Mouse (Mus musculus): ENCODE results near the gene Olfr450.

Olfr450 gene

DNA sequence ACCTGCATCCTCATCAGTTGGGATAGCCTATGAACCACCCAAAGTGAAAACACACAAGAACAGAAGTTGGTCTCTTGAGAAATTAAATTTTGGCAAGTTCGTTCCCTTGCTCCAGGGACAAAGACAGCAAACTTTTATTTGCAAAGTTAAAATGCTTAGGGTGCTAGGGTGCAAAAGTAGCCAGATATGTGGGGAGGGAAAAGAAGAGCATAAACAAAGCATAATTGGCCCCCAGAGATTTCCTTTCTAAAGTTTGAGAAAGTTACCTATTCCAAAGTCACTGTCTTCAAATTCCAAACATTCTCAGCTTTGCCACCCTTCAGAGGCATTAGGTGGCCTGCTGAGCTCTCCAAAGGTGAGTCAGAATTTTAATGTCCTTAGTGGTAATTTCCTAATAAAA is at the start of gene Olfr450:
Gene Olfr450, plus strand, starts transcription at position 301 of the 400 bp plus-strand sequence.
- DNase-seq (ENCODE audit: low spot score in 2 of 2), result no peak

DNA sequence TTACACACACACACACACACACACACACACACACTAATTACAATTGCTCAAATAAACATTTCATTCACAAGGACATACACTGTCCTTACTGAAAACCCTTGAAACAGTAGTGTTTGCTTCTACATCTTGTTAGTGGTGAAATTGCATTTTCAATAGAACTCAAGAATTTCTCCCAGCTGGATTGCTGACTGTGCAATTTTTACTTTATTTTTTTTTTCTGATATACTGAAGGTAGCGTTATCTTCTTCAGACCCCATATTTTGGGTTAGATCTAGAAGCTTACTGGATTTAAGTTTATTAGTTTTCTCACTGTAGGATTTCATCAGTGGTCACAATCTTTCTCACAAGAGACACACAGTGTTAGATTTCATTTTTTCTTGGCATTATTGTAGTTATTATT is 34.7 kb upstream of the Olfr450 start:
- no peak for DNase-seq (ENCODE audit: low spot score in 2 of 2)

DNA sequence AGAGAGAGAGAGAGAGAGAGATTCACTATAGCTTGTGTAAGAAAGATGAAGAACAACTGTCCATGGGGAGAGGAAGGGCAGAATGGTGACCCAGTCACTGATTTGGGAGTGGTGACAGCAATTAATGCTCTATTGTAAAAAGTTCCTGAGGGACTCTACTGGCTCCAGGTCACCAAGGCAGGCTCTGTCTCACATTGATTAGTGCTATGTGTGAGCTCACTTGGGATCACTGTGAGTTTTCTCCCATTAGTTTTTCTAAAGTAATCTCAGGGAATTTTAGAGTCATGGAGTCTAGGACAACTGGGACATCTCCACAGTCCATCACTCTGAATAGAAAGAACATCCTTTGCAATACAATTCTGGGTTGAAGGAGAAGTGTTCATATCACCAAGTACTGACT is 26.9 kb upstream of the Olfr450 start, which contains the start of gene Olfr452:
Gene Olfr452, plus strand, starts transcription at position 301 of the 400 bp plus-strand sequence.
- no peak for DNase-seq (ENCODE audit: low spot score in 2 of 2)

DNA sequence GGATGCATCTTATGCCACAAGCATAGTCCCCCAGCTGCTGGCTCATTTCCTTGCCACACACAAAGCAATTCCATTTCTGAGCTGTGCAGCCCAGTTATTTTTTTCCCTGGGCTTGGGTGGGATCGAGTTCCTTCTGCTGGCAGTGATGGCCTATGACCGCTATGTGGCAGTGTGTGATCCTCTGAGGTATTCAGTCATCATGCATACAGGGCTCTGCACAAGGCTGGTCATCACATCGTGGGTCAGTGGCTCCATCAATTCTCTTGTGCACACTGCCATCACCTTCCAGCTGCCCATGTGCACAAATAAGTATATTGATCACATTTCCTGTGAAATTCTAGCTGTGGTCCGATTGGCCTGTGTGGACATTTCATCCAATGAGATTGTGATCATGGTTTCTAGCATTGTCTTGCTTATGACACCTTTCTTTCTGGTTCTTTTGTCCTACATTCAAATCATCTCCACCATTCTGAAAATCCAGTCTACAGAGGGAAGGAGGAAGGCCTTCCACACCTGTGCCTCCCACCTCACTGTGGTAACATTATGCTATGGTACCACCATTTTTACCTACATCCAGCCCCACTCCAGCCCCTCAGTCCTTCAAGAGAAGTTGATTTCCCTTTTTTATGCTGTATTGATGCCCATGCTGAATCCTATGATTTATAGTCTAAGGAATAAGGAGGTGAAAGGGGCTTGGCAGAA is 21.3 kb upstream of the Olfr450 start:
- no peak for DNase-seq (ENCODE audit: low spot score in 2 of 2)

DNA sequence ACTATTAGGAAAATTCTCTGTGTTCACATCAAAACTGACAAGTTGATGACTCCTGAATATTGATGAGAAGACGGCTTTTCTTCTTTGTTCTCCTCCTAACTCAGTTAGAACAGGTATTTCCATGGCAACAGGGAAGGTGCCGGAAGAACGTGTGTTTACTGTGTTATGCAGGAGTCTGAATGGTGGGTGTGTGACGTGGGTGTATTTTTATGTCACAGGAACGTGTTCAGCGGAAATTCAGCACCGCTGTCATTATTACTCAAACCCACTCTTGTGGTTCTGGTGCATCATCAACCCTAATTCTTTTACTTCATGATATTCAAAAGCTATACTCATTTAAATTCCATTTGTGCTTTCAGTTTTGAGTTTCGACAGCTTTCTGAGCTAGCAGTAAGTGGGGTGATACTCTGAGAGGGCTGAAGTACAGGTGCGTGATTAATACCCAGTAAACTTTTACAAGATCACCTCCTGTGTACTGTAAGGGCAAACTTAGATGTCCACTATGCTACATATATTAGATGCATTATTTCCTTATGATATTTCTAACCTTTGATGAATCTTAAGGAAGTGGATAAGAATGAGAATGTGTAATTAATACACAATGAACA is 20.7 kb upstream of the Olfr450 start:
- DNase-seq (ENCODE audit: low spot score in 2 of 2), result no peak

DNA sequence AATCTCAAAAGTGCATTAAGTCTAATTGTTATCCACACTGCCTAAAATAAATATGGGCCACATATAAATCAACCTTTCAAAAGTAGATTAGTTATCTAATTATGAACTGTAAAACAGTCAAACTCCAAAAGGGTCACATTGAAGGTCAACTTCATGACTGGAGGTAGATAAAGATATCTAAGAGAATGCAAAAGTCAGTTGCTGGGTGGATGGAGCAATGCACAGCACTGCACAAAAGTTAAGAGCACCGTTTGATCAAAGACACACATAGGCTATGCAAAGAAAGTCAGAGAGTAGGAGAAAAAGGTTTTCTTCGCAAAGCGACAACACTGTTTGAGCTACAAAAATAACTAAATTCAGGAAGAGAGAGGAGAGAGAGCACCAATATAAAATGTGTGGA is 16.8 kb upstream of the Olfr450 start:
- no peak for DNase-seq (ENCODE audit: low spot score in 2 of 2)

DNA sequence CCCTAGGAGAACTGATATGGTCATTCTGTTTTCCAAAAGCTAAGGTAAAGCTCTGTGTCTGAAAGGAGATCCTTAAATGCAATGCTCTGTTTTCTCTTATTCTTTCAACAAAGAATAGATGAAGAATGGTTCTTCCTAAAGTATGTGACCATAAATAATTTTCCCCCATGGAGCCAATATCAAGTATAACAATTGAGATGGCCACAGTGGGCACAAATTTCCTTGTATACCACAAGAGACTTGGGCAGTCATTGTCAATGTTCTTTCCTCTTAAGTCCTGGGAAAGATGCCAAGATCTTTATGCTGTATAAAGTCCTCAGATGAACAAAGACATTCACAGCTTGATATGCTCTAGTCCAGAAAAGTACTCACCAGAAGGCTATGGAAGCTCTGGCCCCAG is 22.3 kb downstream of the Olfr450 start, which contains the start of gene Olfr449:
Gene Olfr449, plus strand, starts transcription at position 301 of the 400 bp plus-strand sequence.
- no peak for DNase-seq (ENCODE audit: low spot score in 2 of 2)

DNA sequence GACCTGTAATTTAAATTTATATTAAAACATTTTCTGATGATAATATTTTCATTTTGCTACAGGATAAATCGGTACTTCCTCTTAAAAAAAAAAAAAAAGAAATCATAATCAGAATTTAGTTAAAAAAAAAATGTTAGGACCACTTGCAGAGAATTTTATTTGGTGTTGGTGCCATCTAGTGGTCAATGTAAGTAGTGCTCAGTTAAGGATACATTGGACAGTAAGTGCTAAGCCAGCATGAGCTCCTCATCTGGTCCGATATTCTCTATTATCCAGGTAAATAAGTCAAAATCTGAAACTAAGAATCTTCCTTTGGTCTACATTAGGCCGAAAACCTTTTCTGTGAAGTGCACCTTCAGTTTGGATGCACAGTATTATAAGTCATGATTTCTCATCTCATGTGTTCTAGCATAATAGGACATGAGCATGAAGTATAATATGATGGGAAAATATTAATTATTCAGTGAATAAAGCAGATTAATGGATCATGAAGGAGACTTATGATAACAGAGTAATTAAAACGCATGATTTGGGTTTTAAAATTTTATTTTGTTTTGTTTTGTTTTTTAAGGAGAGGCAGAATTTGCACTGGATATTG is 48.6 kb downstream of the Olfr450 start:
- peak in 1 of 2 experiments; percentile 3 for DNase-seq (ENCODE audit: low spot score in 2 of 2)
